Mouse (Mus musculus): ENCODE data around the gene Coq10a. TPM values are rescaled to one million over a fixed set of nuclear protein-coding genes. Genes with fewer than 3 reads are reported as not detected.
A peak's percentile ranks its signal among the peaks of the same experiment; 100 is the strongest.
"Not testable (repeated sequence)": the region's sequence is repeated elsewhere in the genome, so short reads cannot be mapped to it uniquely, and the experiment has no call there.

Gene Coq10a
- total RNA-seq, 2 experiments from 2014 or later, result 170 to 198 TPM

GRCm38 (mm10) chr10:128344568-128345275 lies 24.1 kb downstream of the Coq10a start:
- peak; percentile 60 for DNase-seq

GRCm38 (mm10) chr10:128343436-128343835 lies 25.4 kb downstream of the Coq10a start:
- DNase-seq, result no peak

DNA sequence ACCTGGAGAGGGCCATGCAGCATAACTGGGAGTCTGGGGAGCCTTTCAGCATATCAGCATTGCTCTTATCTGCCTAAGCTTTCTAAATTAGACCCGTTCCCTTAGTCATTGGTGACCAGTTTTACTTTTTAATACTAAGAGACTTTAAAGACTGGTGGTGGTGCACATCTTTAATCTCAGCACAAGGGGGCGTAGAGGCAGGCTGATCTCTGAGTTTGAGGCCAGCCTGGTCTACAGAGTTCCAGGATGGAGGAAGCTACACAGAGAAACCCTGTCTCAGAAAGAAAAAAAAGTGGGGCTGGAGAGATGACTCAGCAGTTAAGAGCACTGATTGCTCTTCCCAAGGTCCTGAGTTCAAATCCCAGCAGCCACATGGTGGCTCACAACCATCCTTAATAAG lies 28.5 kb downstream of the Coq10a start:
- no peak for DNase-seq

DNA sequence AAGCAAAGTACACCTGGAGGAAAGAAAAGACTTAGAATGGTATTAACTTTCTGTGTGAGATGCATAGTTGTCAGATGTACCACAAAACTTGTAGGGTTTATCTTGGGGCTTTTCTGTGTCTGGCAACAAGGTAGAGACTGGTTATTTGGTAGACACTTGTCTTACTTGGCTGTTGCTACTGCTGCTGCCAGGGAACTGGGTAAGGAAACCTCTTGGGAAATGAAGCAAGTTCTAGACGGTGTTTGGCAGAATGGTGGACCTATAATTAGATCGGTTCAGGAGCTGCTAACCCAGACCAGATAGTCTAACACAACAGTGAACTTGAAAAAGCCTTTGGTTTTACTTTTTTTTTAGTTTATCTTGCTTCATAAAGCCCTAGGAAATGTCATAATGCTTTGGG lies 29.8 kb downstream of the Coq10a start:
- no peak for DNase-seq

DNA sequence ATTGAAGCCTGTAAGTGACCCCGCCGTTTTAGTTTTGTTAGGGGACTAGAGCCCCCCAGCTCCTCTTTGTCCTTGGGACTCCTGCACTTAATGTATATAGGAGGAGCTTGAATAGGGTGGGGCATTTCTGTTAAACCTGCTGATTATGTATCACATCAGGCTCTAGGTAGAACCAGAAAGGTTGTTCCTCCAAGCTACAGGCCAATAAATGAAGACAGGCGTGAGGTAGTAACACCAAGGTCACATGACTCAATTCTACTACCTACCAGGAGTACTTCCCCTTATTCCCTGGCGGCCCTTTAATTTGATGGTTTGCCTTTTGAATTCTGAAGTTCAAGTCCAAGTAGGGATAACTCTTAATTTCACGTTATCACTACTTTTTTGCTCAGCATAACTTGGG lies 30.4 kb downstream of the Coq10a start:
- DNase-seq, result no peak

DNA sequence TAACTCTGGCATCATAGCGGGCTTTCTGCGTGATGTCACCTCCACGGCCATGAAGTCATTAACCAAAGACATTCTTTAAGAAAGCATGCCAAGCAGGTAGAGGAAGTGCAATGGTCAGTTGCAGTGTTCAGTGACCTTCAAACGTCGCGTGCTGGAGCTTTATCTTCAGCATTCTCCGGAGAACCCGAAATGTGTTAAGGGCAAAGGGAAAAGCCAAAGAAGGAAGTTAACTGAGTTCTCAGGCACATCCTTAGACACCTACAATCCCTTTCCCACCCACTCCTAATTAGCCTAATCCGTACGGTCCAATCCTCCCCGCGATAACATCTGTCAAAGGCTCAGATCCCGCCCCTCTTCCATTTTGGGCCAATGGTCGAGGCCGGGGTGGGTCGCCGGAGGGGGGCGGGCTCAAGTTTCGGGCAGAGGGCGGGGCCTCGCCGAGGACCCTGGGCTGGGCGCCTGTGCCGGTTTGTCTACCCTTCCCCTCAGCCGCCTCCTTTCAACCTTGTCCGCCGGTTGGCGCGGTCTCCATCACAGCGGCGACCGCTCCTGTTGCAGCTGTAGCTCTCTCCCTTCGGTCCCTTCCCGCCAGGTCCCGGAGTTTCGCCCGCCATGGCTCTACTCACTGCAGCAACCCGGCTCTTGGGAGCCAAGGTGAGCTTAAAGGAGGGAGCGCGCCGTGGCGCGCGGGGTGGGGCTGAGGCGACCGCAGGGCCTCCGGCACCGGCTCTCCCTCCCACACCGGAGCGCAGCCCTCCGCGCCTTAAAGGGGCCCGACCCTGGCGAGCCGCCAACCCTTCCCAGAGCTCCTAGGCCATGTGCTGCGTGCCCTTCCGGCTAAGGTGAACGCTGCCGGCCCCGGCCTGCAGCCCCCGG lies 31.3 kb downstream of the Coq10a start, which contains the start of gene Cs:
Cs (plus strand) TSS at position 429 of the 876 bp plus-strand sequence.
- peak; percentile 97 for DNase-seq

DNA sequence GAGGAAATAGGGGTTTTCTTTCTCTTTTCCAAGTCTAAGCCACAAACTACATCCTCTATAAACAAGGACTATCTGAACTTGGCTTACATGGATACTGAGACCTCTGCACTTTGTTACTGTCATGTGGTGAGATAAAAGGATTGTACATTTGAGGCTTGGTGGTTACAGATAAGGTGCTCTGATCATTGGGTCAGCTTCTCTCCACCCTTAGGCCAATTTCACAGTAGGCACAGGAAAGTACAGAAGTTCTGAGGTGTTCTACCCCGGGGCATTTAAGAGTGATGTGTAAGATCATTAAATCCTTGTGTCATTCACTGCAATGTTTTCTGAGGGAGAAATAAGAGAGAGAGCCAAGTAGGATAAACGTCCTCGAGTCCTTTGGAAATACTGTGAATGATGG lies 32.2 kb downstream of the Coq10a start:
- no peak for DNase-seq

DNA sequence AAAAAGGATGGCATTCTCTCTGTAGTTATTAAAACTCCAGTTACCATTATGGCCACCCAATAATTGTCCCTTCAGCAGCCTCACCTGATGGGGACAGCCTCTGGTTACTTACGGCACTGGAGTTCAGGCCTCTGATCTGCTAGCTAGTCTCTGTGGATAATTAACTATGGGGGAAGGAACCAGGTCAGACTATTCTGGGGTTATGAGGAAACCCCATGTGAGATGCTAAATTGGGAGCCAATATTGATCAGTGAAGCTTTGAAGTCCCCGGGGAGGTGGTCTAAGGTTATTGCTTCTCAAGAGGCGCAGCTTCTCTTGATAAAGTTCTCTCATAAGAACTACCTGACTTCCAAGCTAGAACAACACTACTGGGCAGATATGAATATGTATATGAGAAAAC lies 32.6 kb downstream of the Coq10a start:
- no peak for DNase-seq

- peak; percentile 80 for DNase-seq
These were observed 33.2 kb downstream of the Coq10a start for GRCm38 (mm10) chr10:128335582-128335981.

DNA sequence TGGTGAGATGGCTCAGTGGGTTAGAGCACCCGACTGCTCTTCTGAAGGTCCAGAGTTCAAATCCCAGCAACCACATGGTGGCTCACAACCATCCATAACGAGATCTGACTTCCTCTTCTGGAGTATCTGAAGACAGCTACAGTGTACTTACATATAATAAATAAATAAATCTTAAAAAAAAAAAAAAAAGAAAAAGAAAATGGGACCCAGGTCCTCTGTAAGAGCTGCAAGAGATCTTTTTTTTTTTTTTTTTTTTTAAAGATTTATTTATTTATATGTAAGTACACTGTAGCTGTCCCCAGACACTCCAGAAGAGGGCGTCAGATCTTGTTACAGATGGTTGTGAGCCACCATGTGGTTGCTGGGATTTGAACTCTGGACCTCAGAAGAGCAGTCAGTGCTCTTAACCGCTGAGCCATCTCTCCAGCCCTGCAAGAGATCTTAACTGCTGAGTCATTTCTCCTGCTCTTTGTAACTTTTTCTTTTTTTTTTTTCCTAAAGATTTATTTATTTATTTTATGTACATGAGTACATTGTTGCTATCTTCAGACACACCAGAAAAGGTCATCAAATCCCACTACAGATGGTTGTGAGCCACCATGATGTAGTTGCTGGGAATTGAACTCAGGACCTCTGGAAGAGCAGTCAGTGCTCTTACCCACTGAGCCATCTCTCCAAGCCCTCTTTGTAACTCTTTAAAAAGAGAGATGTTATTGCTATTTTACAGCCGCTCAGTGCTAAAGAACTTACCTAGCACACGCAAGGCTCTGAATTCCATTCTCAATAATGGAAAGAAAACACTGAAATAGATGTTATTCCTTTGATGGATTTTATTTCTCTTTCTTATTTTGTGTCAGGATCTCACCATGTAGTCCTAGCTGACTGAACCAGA lies 36.2 kb downstream of the Coq10a start:
- not testable (repeated sequence) for DNase-seq

- DNase-seq, result no peak
These were observed 41.2 kb downstream of the Coq10a start for GRCm38 (mm10) chr10:128327610-128328009.

DNA sequence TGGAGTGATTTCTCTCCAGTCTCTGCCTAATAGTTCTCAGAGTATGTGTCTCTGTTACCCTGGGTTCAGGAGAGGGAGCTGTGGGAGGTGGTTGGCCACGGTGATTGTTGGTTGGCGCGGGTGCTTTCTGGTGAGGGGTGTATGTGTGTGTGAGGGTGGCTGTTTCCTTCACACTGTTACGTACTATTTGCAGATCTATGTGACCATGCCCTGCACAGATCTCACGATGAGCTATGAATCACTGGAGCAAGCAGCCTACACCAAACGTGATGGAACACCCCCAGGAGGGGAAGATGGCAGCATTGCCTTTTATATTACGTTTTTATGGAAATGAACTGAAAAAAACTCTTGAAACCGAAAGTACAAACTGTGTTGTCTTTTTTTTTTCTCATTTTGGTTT lies 42.0 kb downstream of the Coq10a start:
- no peak for DNase-seq

DNA sequence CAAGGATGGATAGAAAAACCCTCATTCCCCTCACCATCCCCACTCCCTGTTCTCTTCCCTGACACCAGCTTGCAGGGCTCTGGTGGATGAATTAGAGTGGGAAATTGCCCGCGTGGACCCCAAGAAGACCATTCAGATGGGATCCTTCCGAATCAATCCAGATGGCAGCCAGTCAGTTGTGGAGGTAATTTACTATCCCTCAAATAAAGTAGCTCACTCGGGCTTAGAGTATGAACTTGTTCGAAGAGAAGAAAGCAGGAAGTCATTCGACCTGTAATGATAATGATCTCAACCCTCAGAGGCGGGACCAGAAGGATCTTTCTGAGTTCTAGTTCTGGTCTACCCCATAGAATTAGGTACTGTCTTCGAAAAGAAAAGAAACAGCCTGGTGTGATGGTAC lies 45.3 kb downstream of the Coq10a start:
- no peak for DNase-seq

- peak; percentile 79 for DNase-seq
These were observed 46.4 kb downstream of the Coq10a start, which contains the start of gene Cnpy2 for GRCm38 (mm10) chr10:128322141-128323108. Cnpy2 (plus strand) TSS chr10:128322459.

- no peak for DNase-seq
These were observed 47.2 kb downstream of the Coq10a start for GRCm38 (mm10) chr10:128321641-128322040.

GRCm38 (mm10) chr10:128315578-128315977 lies 53.2 kb downstream of the Coq10a start:
- DNase-seq, result no peak

Small RNA genes lying within 50 kb of the gene (microRNA-seq; reads per million reads assigned to microRNA genes)
- gene Gm25361 (0 reads per million in 2 experiments), gene Gm26308 (0 reads per million in 2 experiments), gene Mir6914 (0 to 0.95 reads per million in 2 experiments), gene Mir6915 (0.75 to 0.95 reads per million in 2 experiments)

Other genes starting within 250 kb of the Coq10a start
- 10 to 100 TPM; 64.2 to 65.3 TPM for gene Rbms2, start 188.7 kb downstream of the Coq10a start, total RNA-seq (2021)
- gene Gls2, start 174.5 kb downstream of the Coq10a start, total RNA-seq (2021), result 1 to 10 TPM; 1.1 to 1.4 TPM
- 10 to 100 TPM; 36.9 to 37.7 TPM for gene Spryd4, start 157.2 kb downstream of the Coq10a start, total RNA-seq (2021)
- not detected for gene Mip, start 143.2 kb downstream of the Coq10a start, total RNA-seq (2021)
- gene Timeless, start 136.9 kb downstream of the Coq10a start, total RNA-seq (2021), result 1 to 10 TPM; 7.5 to 8.8 TPM
- gene Apon, start 114.9 kb downstream of the Coq10a start, total RNA-seq (2021), result under 1 TPM; 0.14 to 0.20 TPM
- under 1 TPM in 1 of 2 experiments, not detected in 1; 0.20 TPM for gene Apof, start 100.3 kb downstream of the Coq10a start, total RNA-seq (2021)
- 1 to 10 TPM; 5.9 to 7.6 TPM for gene Stat2, start 98.4 kb downstream of the Coq10a start, total RNA-seq (2021)
- gene Il23a, start 70.2 kb downstream of the Coq10a start, total RNA-seq (2021), result not detected
- gene Pan2, start 65.7 kb downstream of the Coq10a start, total RNA-seq (2021), result 10 to 100 TPM in 1 of 2 experiments, 1 to 10 TPM in 1; 10.0 to 13.9 TPM
- 10 to 100 TPM; 62.5 to 71.7 TPM for gene Cnpy2, start 46.5 kb downstream of the Coq10a start, total RNA-seq (2021)
- gene Cs, start 31.3 kb downstream of the Coq10a start, total RNA-seq (2021), result 100 to 1,000 TPM; 483 to 549 TPM
- 10 to 100 TPM; 47.3 to 50.9 TPM for gene Ankrd52, start 8.1 kb upstream of the Coq10a start, total RNA-seq (2021)
- not detected for gene Slc39a5, start 32.2 kb upstream of the Coq10a start, total RNA-seq (2021)
- 10 to 100 TPM; 50.7 to 51.3 TPM for gene Nabp2, start 42.5 kb upstream of the Coq10a start, total RNA-seq (2021)
- gene Rnf41, start 42.7 kb upstream of the Coq10a start, total RNA-seq (2021), result 10 to 100 TPM; 16.4 to 19.1 TPM
- 10 to 100 TPM; 47.0 to 62.8 TPM for gene Smarcc2, start 90.3 kb upstream of the Coq10a start, total RNA-seq (2021)
- 100 to 1,000 TPM; 305 to 356 TPM for gene Myl6, start 125.1 kb upstream of the Coq10a start, total RNA-seq (2021)
- gene Myl6b, start 129.7 kb upstream of the Coq10a start, total RNA-seq (2021), result 100 to 1,000 TPM in 1 of 2 experiments, 10 to 100 TPM in 1; 68.8 to 101 TPM
- gene Esyt1, start 156.9 kb upstream of the Coq10a start, total RNA-seq (2021), result 10 to 100 TPM; 22.5 to 30.4 TPM
- gene Zc3h10, start 178.8 kb upstream of the Coq10a start, total RNA-seq (2021), result 1 to 10 TPM; 5.2 to 6.3 TPM
- 1,000 to 10,000 TPM; 1,962 to 2,082 TPM for gene Rpl41, start 180.3 kb upstream of the Coq10a start, total RNA-seq (2021)
- 10 to 100 TPM; 65.8 to 72.9 TPM for gene Pa2g4, start 197.0 kb upstream of the Coq10a start, total RNA-seq (2021)
- 1 to 10 TPM; 7.7 to 9.0 TPM for gene Erbb3, start 220.7 kb upstream of the Coq10a start, total RNA-seq (2021)